Mouse (Mus musculus) megakaryocyte, adult 5-6 weeks (primary cell): ENCODE measurements at regions not wholly inside any gene's neighbourhood (a gene's known extent, or its start where the extent isn't known, plus 50 kb on each side); places are given as distances from the start of the nearest gene placed in this dataset.

Experiments
- ATAC-seq: 2 replicates; pipeline ENCODE4 v1.8.0; 2016; ENCODE audit warnings: mild to moderate bottlenecking, inconsistent platforms; ENCODE audit not compliant: poor library complexity, severe bottlenecking

GRCm38 (mm10) chr1:35579992-35580391 lies 488.2 kb upstream of the Hs6st1 start:
- no peak for ATAC-seq

- ATAC-seq: no peak
Measured at GRCm38 (mm10) chr1:35580474-35580873, 487.7 kb upstream of the Hs6st1 start.

GRCm38 (mm10) chr1:35587900-35588299 lies 480.3 kb upstream of the Hs6st1 start:
- no peak for ATAC-seq

- ATAC-seq: no peak
Measured at GRCm38 (mm10) chr1:35588939-35589338, 479.3 kb upstream of the Hs6st1 start.

GRCm38 (mm10) chr1:35600847-35601246 lies 467.4 kb upstream of the Hs6st1 start:
- no peak for ATAC-seq

- ATAC-seq: no peak
Measured at GRCm38 (mm10) chr1:35615131-35615530, 453.1 kb upstream of the Hs6st1 start.

- ATAC-seq: no peak
Measured at GRCm38 (mm10) chr1:35619476-35619875, 448.7 kb upstream of the Hs6st1 start.

GRCm38 (mm10) chr1:35642595-35642994 lies 425.6 kb upstream of the Hs6st1 start:
- no peak for ATAC-seq

GRCm38 (mm10) chr1:35653119-35653956 lies 414.9 kb upstream of the Hs6st1 start:
- ATAC-seq: no peak

GRCm38 (mm10) chr1:35663006-35663405 lies 405.2 kb upstream of the Hs6st1 start:
- ATAC-seq: no peak

- no peak for ATAC-seq
Measured at GRCm38 (mm10) chr1:35673524-35673923, 394.7 kb upstream of the Hs6st1 start.

GRCm38 (mm10) chr1:35673992-35674391 lies 394.2 kb upstream of the Hs6st1 start:
- ATAC-seq: no peak

- ATAC-seq: no peak
Measured at GRCm38 (mm10) chr1:35682511-35682949, 385.7 kb upstream of the Hs6st1 start.

- no peak for ATAC-seq
Measured at GRCm38 (mm10) chr1:35685651-35686050, 382.5 kb upstream of the Hs6st1 start.

- no peak for ATAC-seq
Measured at GRCm38 (mm10) chr1:35694349-35694748, 373.9 kb upstream of the Hs6st1 start.

GRCm38 (mm10) chr1:35694775-35695591 lies 373.2 kb upstream of the Hs6st1 start:
- no peak for ATAC-seq

GRCm38 (mm10) chr1:35697218-35697617 lies 371.0 kb upstream of the Hs6st1 start:
- no peak for ATAC-seq

GRCm38 (mm10) chr1:35697834-35698500 lies 370.2 kb upstream of the Hs6st1 start:
- ATAC-seq: no peak

GRCm38 (mm10) chr1:35702585-35702984 lies 365.6 kb upstream of the Hs6st1 start:
- no peak for ATAC-seq

GRCm38 (mm10) chr1:35706336-35706735 lies 361.9 kb upstream of the Hs6st1 start:
- ATAC-seq: no peak

GRCm38 (mm10) chr1:35708176-35708788 lies 359.9 kb upstream of the Hs6st1 start:
- ATAC-seq: no peak
